Mouse (Mus musculus) cerebellum, adult 2 months (tissue): ENCODE data around the gene Kif28.

Experiments
- CTCF ChIP-seq: fragments of 200-500 bp; IDR thresholded peaks from 2 replicates; pipeline ENCODE4 v1.5.1; 2011; ENCODE audit warnings: low read depth, mild to moderate bottlenecking, control low read depth, low read length, moderate library complexity, borderline replicate concordance; ENCODE audit not compliant: insufficient read depth
- POLR2A ChIP-seq: fragments of 200-500 bp; IDR thresholded peaks from 2 replicates; pipeline ENCODE4 v1.6.1; 2011; ENCODE audit warnings: low read length, control low read depth, borderline replicate concordance; ENCODE audit not compliant: insufficient read depth

- TF ChIP-seq CTCF: no peak
- no peak for TF ChIP-seq POLR2A
Observed at GRCm38 (mm10) chr1:179736483-179736882, 8.6 kb downstream of the Kif28 start.
